Mouse (Mus musculus): ENCODE results near the gene Rpgrip1l.

GRCm38 (mm10) chr8:91281545-91281944 lies 31.5 kb downstream of the Rpgrip1l start:
- TF ChIP-seq CTCF (IDR thresholded peaks at IDR 0.05; ENCODE audit: borderline replicate concordance, control insufficient read depth, extremely low read depth, insufficient read depth, low read length, poor library complexity) (no peak), POLR2A (IDR thresholded peaks at IDR 0.05; ENCODE audit: control insufficient read depth, extremely low read depth, insufficient read depth, low read length, poor library complexity) (no peak)
